Mouse (Mus musculus): ENCODE measurements around the gene Sept9.

DNA sequence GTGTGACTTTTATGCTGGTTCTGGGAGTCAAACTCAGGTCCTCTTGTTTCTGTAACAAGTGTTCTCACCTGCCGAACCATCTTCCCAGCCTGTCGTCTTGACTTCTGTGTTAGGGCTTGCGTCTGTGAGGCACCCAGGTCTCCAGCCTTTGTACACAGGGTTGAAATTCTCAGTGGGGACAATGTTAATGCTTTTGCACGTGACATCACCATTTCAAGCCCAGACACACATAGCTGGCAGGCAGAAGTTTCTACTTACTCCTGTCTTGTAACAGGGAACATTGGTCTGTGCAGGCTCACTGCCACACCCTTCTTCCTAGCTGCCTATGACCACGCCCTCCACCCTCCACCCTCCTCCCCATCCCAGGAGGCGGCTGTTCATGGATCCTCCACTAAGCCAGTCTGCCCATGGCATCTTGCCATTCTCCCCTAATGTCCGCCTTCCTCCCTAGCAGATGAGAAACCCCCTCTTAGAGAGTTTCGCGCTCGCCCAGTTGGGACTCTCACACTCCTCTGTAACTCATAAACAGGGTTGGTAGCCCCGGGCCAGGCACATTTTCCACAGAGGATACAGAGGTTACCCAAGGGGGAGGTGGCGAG is 124.6 kb downstream of the Sept9 start:
- TF ChIP-seq MAX (IDR thresholded peaks at IDR 0.05; ENCODE audit: low read depth) = no peak
- TF ChIP-seq POLR2A (IDR thresholded peaks at IDR 0.05; ENCODE audit: insufficient read length, low read depth) = no peak
- TF ChIP-seq USF1 (IDR thresholded peaks at IDR 0.05; ENCODE audit: low read depth) = no peak
